Mouse (Mus musculus): Measurements from ENCODE around the gene Ivd. TPM values are rescaled to one million over a fixed set of nuclear protein-coding genes. Genes with fewer than 3 reads are reported as not detected.
A peak's percentile ranks its signal among the peaks of the same experiment; 100 is the strongest.

Ivd gene
- polyA plus RNA-seq, 1 experiment from 2014 or later = 50.3 TPM

DNA sequence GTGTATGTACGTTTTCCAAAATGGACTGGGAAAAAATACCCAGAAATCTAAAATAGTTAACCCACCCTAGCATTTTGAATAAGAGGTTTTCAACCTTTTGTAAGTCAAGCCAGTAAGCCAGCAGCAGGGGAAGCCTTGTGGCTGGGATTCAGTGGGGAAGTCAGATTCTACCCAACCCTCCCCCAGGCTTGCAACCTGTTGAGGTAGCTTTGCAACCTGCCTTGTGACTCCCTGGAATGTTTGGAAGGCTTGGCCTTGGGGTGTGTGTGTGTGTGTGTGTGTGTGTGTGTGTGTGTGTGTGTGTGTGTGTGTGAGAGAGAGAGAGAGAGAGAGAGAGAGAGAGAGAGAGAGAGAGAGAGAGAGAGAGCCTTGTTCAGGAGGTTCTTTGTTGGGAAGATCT is 47.4 kb downstream of the Ivd start:
- H3K4me3 ChIP-seq (ENCODE audit: low read depth, low read length) = no peak overlapping the region
- peaks cover 21% of the 10 kb centered on the region for H3K4me1 ChIP-seq (ENCODE audit: control insufficient read depth, low read depth, low read length)
- H3K27me3 ChIP-seq (ENCODE audit: control insufficient read depth, insufficient read depth, low read depth, low read length) = no peaks in the 10 kb centered on the region
- no peak overlapping the region for H3K27ac ChIP-seq (ENCODE audit: low read length)
- no peaks in the 10 kb centered on the region for H3K9me3 ChIP-seq (replicated peaks; ENCODE audit: control insufficient read depth, low read length)
- 48% methylated on average over 1 of the region's 1 CpGs for WGBS (ENCODE audit: insufficient replicate concordance)
- no peaks in the 10 kb centered on the region for H3K36me3 ChIP-seq (ENCODE audit: control insufficient read depth, insufficient read depth)
- ATAC-seq (ENCODE audit: low read depth) = no peak
- no peak overlapping the region for H3K9ac ChIP-seq (ENCODE audit: low read depth, low read length)
- no peak overlapping the region for H3K4me2 ChIP-seq (ENCODE audit: low read depth, low read length)

DNA sequence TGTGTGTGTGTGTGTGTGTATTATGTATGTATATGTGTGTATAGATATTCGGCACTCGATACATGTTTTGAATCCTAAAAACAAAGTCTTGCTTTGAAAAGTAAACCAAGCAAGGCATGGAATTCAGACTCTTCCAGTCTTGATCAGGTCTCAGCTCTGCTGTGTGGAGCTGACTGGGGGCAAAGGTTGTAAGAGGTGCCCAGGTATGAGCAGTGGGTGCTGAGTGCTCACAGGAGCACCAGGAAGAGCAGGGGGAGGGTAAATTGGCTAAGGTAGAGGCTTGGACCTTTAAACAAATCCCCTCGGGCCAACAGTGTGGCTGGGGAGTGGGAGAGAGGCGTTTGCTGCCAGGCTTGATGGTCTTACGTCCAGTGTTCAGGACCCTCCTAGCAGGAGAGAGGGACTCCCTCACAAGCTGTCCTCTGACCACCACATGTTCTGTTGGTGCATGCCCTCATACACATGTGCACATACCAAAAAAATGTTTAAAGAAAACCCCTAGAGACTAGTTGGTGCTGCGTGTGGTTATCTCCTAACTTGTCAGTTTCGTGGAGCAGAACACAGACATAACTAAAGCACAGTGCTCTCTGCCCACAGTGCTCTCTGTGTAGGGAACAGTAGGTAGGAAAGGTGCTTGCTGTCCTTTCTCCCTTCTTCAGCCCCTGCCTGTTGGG is 49.0 kb downstream of the Ivd start:
- Histone ChIP-seq H3K4me3 (ENCODE audit: low read depth, low read length) (no peak overlapping the region), H3K27ac (ENCODE audit: low read length) (no peak overlapping the region), H3K9ac (ENCODE audit: low read depth, low read length) (no peak overlapping the region), H3K27me3 (ENCODE audit: control insufficient read depth, insufficient read depth, low read depth, low read length) (no peaks in the 10 kb centered on the region), H3K9me3 (replicated peaks; ENCODE audit: control insufficient read depth, low read length) (no peaks in the 10 kb centered on the region), H3K4me1 (ENCODE audit: control insufficient read depth, low read depth, low read length) (peaks cover 16% of the 10 kb centered on the region), H3K4me2 (ENCODE audit: low read depth, low read length) (no peak overlapping the region), H3K36me3 (ENCODE audit: control insufficient read depth, insufficient read depth) (no peaks in the 10 kb centered on the region)
- 57% methylated on average over 7 of the region's 7 CpGs for WGBS (ENCODE audit: insufficient replicate concordance)
- ATAC-seq (ENCODE audit: low read depth) = no peak

DNA sequence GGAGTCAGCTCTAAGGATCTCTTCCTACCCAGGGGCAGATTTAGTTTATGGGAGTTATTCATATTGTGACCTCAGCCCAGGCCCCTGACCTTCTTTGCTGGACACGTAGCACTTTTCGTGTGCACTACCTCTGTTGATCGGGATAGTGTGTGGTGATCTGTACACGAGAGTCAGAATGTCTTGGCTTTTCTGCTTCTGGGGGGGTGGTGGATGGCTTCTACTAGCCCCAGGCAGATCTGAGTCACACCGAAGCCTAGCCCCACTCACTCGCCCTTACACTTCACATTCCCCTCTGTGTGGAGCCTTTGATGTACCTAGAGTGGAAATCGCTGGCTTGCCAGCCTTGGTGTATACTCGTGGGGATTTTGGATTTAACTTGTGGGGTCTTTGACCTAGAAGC is 51.0 kb downstream of the Ivd start:
- Histone ChIP-seq H3K9me3 (replicated peaks; ENCODE audit: control insufficient read depth, low read length) (no peaks in the 10 kb centered on the region), H3K27ac (ENCODE audit: low read length) (no peak overlapping the region), H3K27me3 (ENCODE audit: control insufficient read depth, insufficient read depth, low read depth, low read length) (no peaks in the 10 kb centered on the region), H3K9ac (ENCODE audit: low read depth, low read length) (no peak overlapping the region), H3K36me3 (ENCODE audit: control insufficient read depth, insufficient read depth) (peaks cover 4% of the 10 kb centered on the region; the same call in 1 of the 2 replicates), H3K4me1 (ENCODE audit: control insufficient read depth, low read depth, low read length) (peaks cover 13% of the 10 kb centered on the region), H3K4me2 (ENCODE audit: low read depth, low read length) (no peak overlapping the region), H3K4me3 (ENCODE audit: low read depth, low read length) (no peak overlapping the region)
- ATAC-seq (ENCODE audit: low read depth) = no peak
- WGBS (ENCODE audit: insufficient replicate concordance) = 72% methylated on average over 8 of the region's 8 CpGs

DNA sequence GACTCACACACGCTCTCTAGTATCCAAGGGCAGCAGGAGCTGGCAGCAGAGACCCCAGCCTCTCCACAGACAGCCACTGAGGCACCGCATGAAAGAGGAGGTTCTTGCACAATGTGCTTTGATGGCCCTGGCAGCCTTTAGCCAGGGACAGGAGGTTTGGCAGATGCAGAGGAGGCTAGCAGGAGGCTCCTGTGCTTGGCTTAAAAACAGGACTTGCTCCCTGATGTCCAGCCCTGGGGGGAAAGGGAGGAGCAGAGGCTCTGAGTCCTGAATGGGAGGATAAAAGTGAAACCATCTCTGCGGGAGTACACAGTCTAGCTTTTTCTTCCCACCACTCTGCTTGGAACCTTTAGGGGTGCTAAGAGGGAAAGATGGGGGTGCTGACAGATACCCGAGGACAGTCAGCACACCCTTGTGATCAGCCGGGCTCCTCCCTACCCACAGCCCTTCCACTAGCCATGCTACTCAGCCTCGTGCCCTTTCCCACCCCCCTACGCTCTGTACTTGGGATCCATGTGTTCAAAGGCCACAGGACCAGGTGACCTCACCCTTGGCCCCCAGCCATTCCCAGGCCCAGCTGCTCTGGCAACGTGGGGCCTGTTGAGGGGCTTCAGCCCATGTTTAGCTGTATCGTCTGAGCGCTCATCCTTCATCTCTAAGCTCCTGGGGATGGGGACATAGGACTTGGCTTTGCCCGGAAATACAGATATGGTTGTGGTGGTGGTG is 52.0 kb downstream of the Ivd start:
- peak overlapping the region; percentile 38 for H3K4me2 ChIP-seq (ENCODE audit: low read depth, low read length)
- no peak overlapping the region for H3K9ac ChIP-seq (ENCODE audit: low read depth, low read length)
- 60% methylated on average over 11 of the region's 11 CpGs for WGBS (ENCODE audit: insufficient replicate concordance)
- no peak overlapping the region for H3K27ac ChIP-seq (ENCODE audit: low read length)
- no peaks in the 10 kb centered on the region for H3K9me3 ChIP-seq (replicated peaks; ENCODE audit: control insufficient read depth, low read length)
- H3K36me3 ChIP-seq (ENCODE audit: control insufficient read depth, insufficient read depth) = peaks cover 4% of the 10 kb centered on the region; the same call in 1 of the 2 replicates
- H3K27me3 ChIP-seq (ENCODE audit: control insufficient read depth, insufficient read depth, low read depth, low read length) = no peaks in the 10 kb centered on the region
- H3K4me1 ChIP-seq (ENCODE audit: control insufficient read depth, low read depth, low read length) = peaks cover 13% of the 10 kb centered on the region
- H3K4me3 ChIP-seq (ENCODE audit: low read depth, low read length) = no peak overlapping the region
- peak; percentile 58 for ATAC-seq (ENCODE audit: low read depth)

DNA sequence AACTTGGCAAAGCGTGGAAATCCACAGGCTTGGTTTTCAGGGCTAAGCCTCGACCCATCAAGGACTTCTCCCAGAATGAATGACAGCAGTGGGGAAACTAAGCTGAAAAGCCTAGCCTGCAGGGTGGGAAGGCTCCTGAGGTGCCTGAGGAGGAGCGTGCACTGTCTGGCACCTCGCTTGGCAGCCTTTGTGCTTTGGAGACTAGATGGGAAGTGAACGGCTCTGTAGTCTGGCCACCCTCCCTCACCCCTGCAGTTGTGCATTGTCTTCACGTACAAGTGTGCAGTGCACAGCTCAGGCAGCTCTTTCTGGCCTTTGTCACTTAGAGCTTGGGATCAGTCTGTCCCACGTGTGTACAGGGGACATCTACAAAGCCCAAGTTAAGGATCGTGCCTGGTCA is 52.9 kb downstream of the Ivd start:
- WGBS (ENCODE audit: insufficient replicate concordance) = 74% methylated on average over 8 of the region's 8 CpGs
- H3K27ac ChIP-seq (ENCODE audit: low read length) = no peak overlapping the region
- no peak for ATAC-seq (ENCODE audit: low read depth)
- no peaks in the 10 kb centered on the region for H3K9me3 ChIP-seq (replicated peaks; ENCODE audit: control insufficient read depth, low read length)
- H3K4me3 ChIP-seq (ENCODE audit: low read depth, low read length) = no peak overlapping the region
- peaks cover 13% of the 10 kb centered on the region for H3K4me1 ChIP-seq (ENCODE audit: control insufficient read depth, low read depth, low read length)
- no peaks in the 10 kb centered on the region for H3K27me3 ChIP-seq (ENCODE audit: control insufficient read depth, insufficient read depth, low read depth, low read length)
- peaks cover 4% of the 10 kb centered on the region; the same call in 1 of the 2 replicates for H3K36me3 ChIP-seq (ENCODE audit: control insufficient read depth, insufficient read depth)
- H3K9ac ChIP-seq (ENCODE audit: low read depth, low read length) = no peak overlapping the region
- H3K4me2 ChIP-seq (ENCODE audit: low read depth, low read length) = no peak overlapping the region

DNA sequence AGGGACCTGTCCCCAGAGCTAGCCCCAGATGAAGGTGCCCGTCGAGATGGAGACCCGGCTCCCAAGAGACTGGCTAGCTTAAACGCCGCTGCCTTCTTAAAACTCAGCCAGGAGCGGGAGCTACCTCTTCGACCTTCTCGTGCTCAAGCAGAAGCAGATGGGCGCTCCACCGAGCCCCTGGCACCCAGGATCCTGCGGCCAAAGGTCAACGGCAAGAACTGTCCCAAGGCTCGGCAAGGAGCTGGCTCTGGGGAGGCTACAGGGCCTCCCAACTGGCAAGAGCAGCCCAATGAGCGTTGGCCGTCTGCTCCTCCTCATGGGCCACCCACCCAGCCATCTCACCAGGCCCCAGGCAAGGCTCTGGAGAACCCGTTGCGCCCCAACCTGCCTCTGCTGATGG is 54.7 kb downstream of the Ivd start:
- WGBS (ENCODE audit: insufficient replicate concordance) = 88% methylated on average over 17 of the region's 17 CpGs
- peaks cover 10% of the 10 kb centered on the region for H3K4me1 ChIP-seq (ENCODE audit: control insufficient read depth, low read depth, low read length)
- ATAC-seq (ENCODE audit: low read depth) = no peak

DNA sequence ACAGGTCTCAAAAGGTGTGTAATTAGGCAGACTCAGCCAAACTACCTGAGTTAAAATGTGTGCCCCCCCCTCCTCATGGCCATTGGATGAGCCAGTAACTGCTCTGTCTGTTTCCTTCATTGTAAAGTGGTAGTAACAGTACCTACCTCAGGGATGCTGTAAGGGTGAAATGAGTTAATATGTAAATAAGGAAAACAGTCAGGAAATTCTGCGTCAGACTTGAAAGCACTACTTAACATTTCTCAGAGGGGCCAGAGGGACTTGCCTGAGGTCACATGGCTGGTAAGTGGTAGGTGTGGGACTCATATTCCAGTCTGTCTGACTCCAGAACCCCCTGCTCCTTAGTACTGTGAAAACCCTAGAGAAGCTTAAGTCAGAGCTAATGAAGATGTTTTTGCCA is 56.8 kb downstream of the Ivd start:
- H3K36me3 ChIP-seq (ENCODE audit: control insufficient read depth, insufficient read depth) = peaks cover 12% of the 10 kb centered on the region
- no peak overlapping the region for H3K4me3 ChIP-seq (ENCODE audit: low read depth, low read length)
- no peaks in the 10 kb centered on the region for H3K9me3 ChIP-seq (replicated peaks; ENCODE audit: control insufficient read depth, low read length)
- H3K9ac ChIP-seq (ENCODE audit: low read depth, low read length) = no peak overlapping the region
- WGBS (ENCODE audit: insufficient replicate concordance) = 78% methylated on average over 1 of the region's 1 CpGs
- ATAC-seq (ENCODE audit: low read depth) = no peak
- H3K4me1 ChIP-seq (ENCODE audit: control insufficient read depth, low read depth, low read length) = peaks cover 6% of the 10 kb centered on the region
- H3K27ac ChIP-seq (ENCODE audit: low read length) = no peak overlapping the region
- H3K4me2 ChIP-seq (ENCODE audit: low read depth, low read length) = no peak overlapping the region
- no peaks in the 10 kb centered on the region for H3K27me3 ChIP-seq (ENCODE audit: control insufficient read depth, insufficient read depth, low read depth, low read length)

More for the DNA sequence above, 54.7 kb downstream of the Ivd start:
- no peaks in the 10 kb centered on the region for H3K27me3 ChIP-seq (ENCODE audit: control insufficient read depth, insufficient read depth, low read depth, low read length)
- no peak overlapping the region for H3K4me2 ChIP-seq (ENCODE audit: low read depth, low read length)
- no peak overlapping the region for H3K27ac ChIP-seq (ENCODE audit: low read length)
- no peak overlapping the region for H3K4me3 ChIP-seq (ENCODE audit: low read depth, low read length)
- no peak overlapping the region for H3K9ac ChIP-seq (ENCODE audit: low read depth, low read length)
- peaks cover 4% of the 10 kb centered on the region for H3K36me3 ChIP-seq (ENCODE audit: control insufficient read depth, insufficient read depth)
- H3K9me3 ChIP-seq (replicated peaks; ENCODE audit: control insufficient read depth, low read length) = no peaks in the 10 kb centered on the region

DNA sequence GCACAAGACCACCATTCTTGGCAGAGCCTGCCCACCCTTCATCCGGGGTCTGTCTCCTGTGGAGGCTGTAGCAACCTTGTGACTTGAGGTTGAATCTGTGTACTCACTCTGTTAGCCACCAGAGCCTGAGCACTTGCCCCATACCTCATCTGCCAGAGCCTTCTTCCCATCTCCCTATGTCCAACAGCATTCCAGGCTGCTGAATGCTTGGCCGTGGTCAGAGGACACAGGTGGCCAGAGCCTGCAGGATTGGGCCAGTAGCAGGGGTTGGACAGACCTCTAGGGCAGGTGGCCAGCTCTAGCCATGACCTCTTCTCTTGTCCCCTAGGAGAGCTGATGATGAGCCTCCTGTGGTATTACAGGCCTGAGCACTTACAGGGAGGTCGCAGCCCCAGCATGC is 58.7 kb downstream of the Ivd start:
- 75% methylated on average over 3 of the region's 3 CpGs for WGBS (ENCODE audit: insufficient replicate concordance)

DNA sequence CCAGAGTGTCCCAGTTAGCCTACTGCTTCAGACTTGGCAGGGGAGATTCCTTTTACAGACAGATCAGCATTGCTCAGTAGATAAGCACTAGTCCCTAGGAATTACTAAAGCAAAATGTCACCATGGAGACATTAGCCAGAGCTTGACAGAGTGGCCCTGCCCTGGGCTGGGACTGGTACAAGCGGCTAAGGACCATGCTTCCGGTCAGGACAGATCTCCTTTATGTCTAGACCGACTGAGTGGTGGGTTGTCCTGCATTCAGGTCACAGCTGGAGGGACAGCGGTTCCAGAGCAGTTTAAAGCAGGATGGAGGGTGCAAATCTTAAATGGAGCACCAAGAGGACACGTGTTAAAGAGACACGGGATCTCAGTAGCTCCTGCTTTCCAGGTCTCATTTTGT is 64.2 kb downstream of the Ivd start:
- H3K4me3 ChIP-seq (ENCODE audit: low read depth, low read length) = peak overlapping the region; percentile 86
- peak; percentile 30; the same call in 1 of the 2 replicates for ATAC-seq (ENCODE audit: low read depth)
- H3K27me3 ChIP-seq (ENCODE audit: control insufficient read depth, insufficient read depth, low read depth, low read length) = no peaks in the 10 kb centered on the region
- no peaks in the 10 kb centered on the region for H3K9me3 ChIP-seq (replicated peaks; ENCODE audit: control insufficient read depth, low read length)
- H3K4me1 ChIP-seq (ENCODE audit: control insufficient read depth, low read depth, low read length) = peaks cover 24% of the 10 kb centered on the region
- peak overlapping the region; percentile 81 for H3K9ac ChIP-seq (ENCODE audit: low read depth, low read length)
- peak overlapping the region; percentile 98 for H3K4me2 ChIP-seq (ENCODE audit: low read depth, low read length)
- H3K27ac ChIP-seq (ENCODE audit: low read length) = peak overlapping the region; percentile 48
- H3K36me3 ChIP-seq (ENCODE audit: control insufficient read depth, insufficient read depth) = peaks cover 8% of the 10 kb centered on the region; the same call in 1 of the 2 replicates
- WGBS (ENCODE audit: insufficient replicate concordance) = 5% methylated on average over 6 of the region's 6 CpGs

More for the DNA sequence above, 58.7 kb downstream of the Ivd start:
- peaks cover 13% of the 10 kb centered on the region for H3K36me3 ChIP-seq (ENCODE audit: control insufficient read depth, insufficient read depth)
- no peak overlapping the region for H3K9ac ChIP-seq (ENCODE audit: low read depth, low read length)
- H3K4me1 ChIP-seq (ENCODE audit: control insufficient read depth, low read depth, low read length) = peaks cover under 1% of the 10 kb centered on the region; the same call in 1 of the 2 replicates
- H3K4me2 ChIP-seq (ENCODE audit: low read depth, low read length) = no peak overlapping the region
- H3K27me3 ChIP-seq (ENCODE audit: control insufficient read depth, insufficient read depth, low read depth, low read length) = no peaks in the 10 kb centered on the region
- H3K4me3 ChIP-seq (ENCODE audit: low read depth, low read length) = no peak overlapping the region
- no peak for ATAC-seq (ENCODE audit: low read depth)
- no peak overlapping the region for H3K27ac ChIP-seq (ENCODE audit: low read length)
- no peaks in the 10 kb centered on the region for H3K9me3 ChIP-seq (replicated peaks; ENCODE audit: control insufficient read depth, low read length)
